Mouse (Mus musculus) ES-E14 (cell line): ENCODE results near the gene Cmtm3.

Experiments
- CHD2 ChIP-seq: IDR thresholded peaks from 2 replicates; pipeline ENCODE4 v1.6.1; 2014; ENCODE audit warnings: mild to moderate bottlenecking, low read depth, low read length, inconsistent platforms
- HCFC1 ChIP-seq: IDR thresholded peaks from 2 replicates; pipeline ENCODE4 v1.6.1; 2012; ENCODE audit warnings: low read length, inconsistent platforms, borderline replicate concordance; ENCODE audit not compliant: insufficient read depth
- MAFK ChIP-seq: IDR thresholded peaks from 2 replicates; pipeline ENCODE4 v1.6.1; 2014; ENCODE audit warnings: mild to moderate bottlenecking, low read depth, low read length, inconsistent platforms; ENCODE audit not compliant: insufficient read depth
- ZC3H11A ChIP-seq: IDR thresholded peaks from 2 replicates; pipeline ENCODE4 v1.6.1; 2012; ENCODE audit warnings: low read depth, mild to moderate bottlenecking, inconsistent platforms, low read length, borderline replicate concordance
- ZNF384 ChIP-seq: IDR thresholded peaks from 2 replicates; pipeline ENCODE4 v1.6.1; 2012; ENCODE audit warnings: low read depth, low read length, inconsistent platforms

DNA sequence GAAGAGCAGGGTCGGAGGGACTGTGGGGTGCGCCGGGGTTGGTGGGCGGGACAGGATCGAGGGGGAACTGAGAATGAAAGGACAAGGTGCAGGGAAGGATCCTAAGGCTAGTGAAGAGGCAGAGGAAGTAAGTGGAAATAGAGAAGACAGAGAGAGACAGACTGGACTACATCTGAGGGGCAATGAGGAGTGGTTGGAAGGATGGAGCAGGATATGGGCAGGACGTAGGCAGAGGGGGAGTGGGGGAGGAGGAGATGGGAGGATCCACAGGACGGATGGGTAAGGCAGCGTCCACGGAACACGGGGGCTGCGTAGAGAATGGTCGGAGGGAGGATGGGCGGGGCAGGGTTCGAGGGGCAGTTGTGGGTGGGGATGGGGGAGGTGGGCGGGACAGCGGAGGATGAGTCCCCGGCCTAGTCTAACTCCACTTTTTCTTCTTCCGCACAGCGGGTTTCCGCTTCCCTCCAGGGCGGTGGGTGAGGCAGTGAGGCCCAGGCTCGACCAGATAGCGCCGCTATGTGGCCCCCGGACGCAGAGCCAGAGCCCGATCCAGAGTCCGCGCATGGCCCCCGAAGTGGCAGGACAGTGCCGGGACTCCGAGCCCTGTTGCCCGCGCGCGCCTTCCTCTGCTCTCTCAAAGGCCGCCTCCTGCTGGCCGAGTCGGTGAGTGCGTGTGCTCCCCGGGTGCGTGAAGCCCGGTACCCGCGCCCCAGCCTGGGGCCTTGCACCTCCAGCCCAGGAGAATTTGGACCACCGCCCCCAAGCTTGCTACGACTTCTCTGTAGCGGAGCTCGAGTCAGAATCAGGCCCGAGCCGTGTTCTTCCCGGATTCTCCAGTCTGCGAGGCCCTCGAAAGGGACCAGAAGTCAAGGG lies 1.3 kb downstream of the Cmtm3 start:
- TF ChIP-seq CHD2: no peak
- TF ChIP-seq HCFC1: peak; percentile 32; the same call in 1 of the 2 replicates
- TF ChIP-seq MAFK: no peak
- 0 out of 2 replicates have a peak, but pooled peaks have one; percentile 11 for TF ChIP-seq ZC3H11A
- TF ChIP-seq ZNF384: no peak
